Mouse (Mus musculus): ENCODE measurements around the gene Zfp641. TPM values are rescaled to one million over a fixed set of nuclear protein-coding genes. Genes with fewer than 3 reads are reported as not detected.

The Zfp641 gene
- polyA plus RNA-seq (2015; fragmentation: Illumina TruSeq; extraction: RNeasy Lipid Tissue Mini Kit (QIAGEN cat#74804); ENCODE audit: insufficient read depth, low read depth, low replicate concordance) = 1.1 TPM

DNA sequence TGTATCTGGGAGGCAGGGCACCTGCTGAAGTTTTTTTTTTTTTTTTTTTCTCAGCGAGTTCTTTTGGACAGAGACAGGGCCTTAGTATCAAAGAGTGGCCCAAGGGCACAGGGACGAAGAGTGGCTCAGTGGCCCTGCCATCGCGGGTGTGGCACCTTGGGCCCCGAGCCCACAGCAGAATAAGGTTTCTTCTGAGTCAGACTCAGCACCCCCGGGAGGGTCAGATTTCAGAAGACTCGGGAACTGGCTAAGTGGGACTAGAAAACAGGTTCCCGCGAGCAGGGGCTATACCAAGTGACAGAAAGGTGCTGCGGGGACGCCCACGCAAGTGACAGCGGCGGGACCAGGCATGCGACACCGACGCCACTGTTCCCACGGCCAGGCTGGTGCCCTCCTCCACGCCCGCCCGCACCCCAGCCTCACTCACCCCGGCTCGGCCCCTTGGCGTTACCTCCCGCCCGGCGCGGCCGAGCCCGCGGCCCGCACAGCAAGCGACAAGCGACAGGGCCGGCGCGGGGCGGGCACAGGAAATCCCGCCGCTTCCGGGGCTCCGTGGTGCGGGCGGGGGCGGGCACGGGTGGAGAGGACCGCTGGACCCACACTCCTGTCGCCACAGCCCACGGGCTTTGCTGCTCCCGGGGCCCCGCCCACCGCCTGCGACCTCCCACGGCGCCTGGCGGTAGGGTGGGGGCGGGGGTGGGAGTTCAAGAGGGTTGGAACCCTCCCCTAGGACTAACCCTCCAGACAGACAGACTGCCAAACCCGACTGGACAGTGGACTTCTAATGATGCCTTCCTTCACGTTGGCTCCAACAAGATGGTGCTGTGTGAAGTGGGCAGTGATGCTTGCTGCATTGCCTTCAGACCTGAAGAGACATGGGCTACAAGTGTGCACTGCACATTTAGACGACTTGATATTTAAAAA lies at the start of gene Zfp641:
TSS of gene Zfp641 (minus strand) at position 534 of the 924 bp plus-strand sequence.

DNA sequence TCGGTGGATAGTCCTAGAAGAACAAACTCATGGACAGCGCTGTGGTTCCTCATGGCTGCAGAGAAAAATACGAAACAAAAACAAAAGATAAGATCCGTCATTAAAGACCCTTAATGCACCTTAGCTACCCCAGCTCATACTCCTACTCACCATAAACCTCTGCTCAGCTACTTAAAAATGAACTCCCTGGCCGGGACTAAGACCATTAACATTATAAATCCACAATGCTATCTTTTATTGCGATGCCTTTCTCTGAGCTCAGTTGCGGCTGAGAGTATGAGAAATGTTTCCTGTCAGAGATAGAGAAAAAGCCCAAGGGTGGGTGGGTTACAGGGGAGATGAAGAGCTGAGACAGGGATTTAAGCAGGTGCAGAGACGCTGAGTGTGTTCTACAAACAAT lies 44.9 kb upstream of the Zfp641 start, which contains the start of gene Olfr284:
TSS of gene Olfr284 (minus strand) at position 101 of the 400 bp plus-strand sequence.

DNA sequence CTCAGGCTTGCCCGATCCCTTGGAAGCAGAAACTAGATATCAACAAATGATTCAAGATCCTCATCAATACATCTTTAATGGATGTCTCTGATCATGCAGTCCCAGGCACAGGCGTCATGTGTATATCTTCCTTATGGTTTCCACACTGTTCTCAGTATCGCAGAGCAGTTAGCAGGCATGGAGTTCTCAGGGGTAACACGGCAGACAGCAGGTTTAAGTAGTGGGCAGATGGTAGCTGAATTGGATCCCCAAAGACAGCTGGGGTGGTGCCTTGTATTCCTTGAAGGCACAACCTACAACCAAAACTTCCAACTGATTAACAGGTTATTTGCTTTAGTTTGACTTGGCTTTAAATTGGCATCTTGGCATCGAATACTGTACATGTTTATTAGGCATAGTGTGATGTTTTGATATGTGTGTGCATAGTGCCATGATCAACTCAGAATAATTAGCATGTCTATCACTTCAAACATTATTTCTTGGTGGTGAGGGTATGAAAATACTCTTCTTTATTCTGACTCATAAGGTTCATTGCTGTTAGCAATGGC lies 21.3 kb upstream of the Zfp641 start, which contains the start of gene Olfr285:
TSS of gene Olfr285 (minus strand) at position 177 of the 548 bp plus-strand sequence.

DNA sequence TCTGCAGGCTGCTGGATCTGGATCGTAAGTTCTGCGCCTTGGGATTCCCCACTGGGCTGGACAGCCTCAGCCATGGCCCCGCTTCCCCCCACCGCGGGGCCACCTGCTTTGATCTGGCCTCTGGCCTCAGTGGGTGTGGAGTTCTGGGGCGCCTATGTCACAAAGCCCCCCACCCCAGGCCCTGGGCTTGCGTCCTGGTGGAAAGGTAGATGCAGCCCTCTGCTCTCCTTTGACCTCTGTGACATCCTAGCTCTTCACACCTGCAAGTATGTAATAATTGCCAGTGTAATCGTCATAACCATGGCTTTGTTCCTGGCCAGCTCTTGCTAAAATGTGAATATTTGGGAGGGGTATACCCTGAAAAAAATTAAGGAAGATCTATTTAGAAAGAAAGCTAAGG lies 38.8 kb downstream of the Zfp641 start, which contains the start of gene H1fnt:
TSS of gene H1fnt (minus strand) at position 101 of the 400 bp plus-strand sequence.

Other genes starting within 250 kb of the Zfp641 start
- 5.8 TPM for gene Pfkm, start 203.6 kb downstream of the Zfp641 start, polyA plus RNA-seq (2015; fragmentation: Illumina TruSeq; extraction: RNeasy Lipid Tissue Mini Kit (QIAGEN cat#74804); ENCODE audit: insufficient read depth, low read depth, low replicate concordance)
- gene Senp1, start 202.4 kb downstream of the Zfp641 start, polyA plus RNA-seq (2015; fragmentation: Illumina TruSeq; extraction: RNeasy Lipid Tissue Mini Kit (QIAGEN cat#74804); ENCODE audit: insufficient read depth, low read depth, low replicate concordance) = 3.8 TPM
- 6.8 TPM for gene Asb8, start 130.5 kb downstream of the Zfp641 start, polyA plus RNA-seq (2015; fragmentation: Illumina TruSeq; extraction: RNeasy Lipid Tissue Mini Kit (QIAGEN cat#74804); ENCODE audit: insufficient read depth, low read depth, low replicate concordance)
- gene Ccdc184, start 129.0 kb downstream of the Zfp641 start, polyA plus RNA-seq (2015; fragmentation: Illumina TruSeq; extraction: RNeasy Lipid Tissue Mini Kit (QIAGEN cat#74804); ENCODE audit: insufficient read depth, low read depth, low replicate concordance) = 0.72 TPM
- gene Olfr288, start 100.6 kb downstream of the Zfp641 start, polyA plus RNA-seq (2015; fragmentation: Illumina TruSeq; extraction: RNeasy Lipid Tissue Mini Kit (QIAGEN cat#74804); ENCODE audit: insufficient read depth, low read depth, low replicate concordance) = not detected
- gene Gm44579, start 75.2 kb downstream of the Zfp641 start, polyA plus RNA-seq (2015; fragmentation: Illumina TruSeq; extraction: RNeasy Lipid Tissue Mini Kit (QIAGEN cat#74804); ENCODE audit: insufficient read depth, low read depth, low replicate concordance) = not detected
- gene Olfr287, start 75.1 kb downstream of the Zfp641 start, polyA plus RNA-seq (2015; fragmentation: Illumina TruSeq; extraction: RNeasy Lipid Tissue Mini Kit (QIAGEN cat#74804); ENCODE audit: insufficient read depth, low read depth, low replicate concordance) = not detected
- gene Olfr286, start 61.7 kb downstream of the Zfp641 start, polyA plus RNA-seq (2015; fragmentation: Illumina TruSeq; extraction: RNeasy Lipid Tissue Mini Kit (QIAGEN cat#74804); ENCODE audit: insufficient read depth, low read depth, low replicate concordance) = not detected
- gene H1fnt, start 38.9 kb downstream of the Zfp641 start, polyA plus RNA-seq (2015; fragmentation: Illumina TruSeq; extraction: RNeasy Lipid Tissue Mini Kit (QIAGEN cat#74804); ENCODE audit: insufficient read depth, low read depth, low replicate concordance) = not detected
- not detected for gene Olfr285, start 21.2 kb upstream of the Zfp641 start, polyA plus RNA-seq (2015; fragmentation: Illumina TruSeq; extraction: RNeasy Lipid Tissue Mini Kit (QIAGEN cat#74804); ENCODE audit: insufficient read depth, low read depth, low replicate concordance)
- gene Olfr284, start 44.8 kb upstream of the Zfp641 start, polyA plus RNA-seq (2015; fragmentation: Illumina TruSeq; extraction: RNeasy Lipid Tissue Mini Kit (QIAGEN cat#74804); ENCODE audit: insufficient read depth, low read depth, low replicate concordance) = not detected
- gene Olfr283, start 84.8 kb upstream of the Zfp641 start, polyA plus RNA-seq (2015; fragmentation: Illumina TruSeq; extraction: RNeasy Lipid Tissue Mini Kit (QIAGEN cat#74804); ENCODE audit: insufficient read depth, low read depth, low replicate concordance) = not detected
- not detected for gene Olfr282, start 135.1 kb upstream of the Zfp641 start, polyA plus RNA-seq (2015; fragmentation: Illumina TruSeq; extraction: RNeasy Lipid Tissue Mini Kit (QIAGEN cat#74804); ENCODE audit: insufficient read depth, low read depth, low replicate concordance)
- gene Olfr281, start 156.4 kb upstream of the Zfp641 start, polyA plus RNA-seq (2015; fragmentation: Illumina TruSeq; extraction: RNeasy Lipid Tissue Mini Kit (QIAGEN cat#74804); ENCODE audit: insufficient read depth, low read depth, low replicate concordance) = not detected
- not detected for gene OR5BS1P, start 173.7 kb upstream of the Zfp641 start, polyA plus RNA-seq (2015; fragmentation: Illumina TruSeq; extraction: RNeasy Lipid Tissue Mini Kit (QIAGEN cat#74804); ENCODE audit: insufficient read depth, low read depth, low replicate concordance)
- gene Lalba, start 186.6 kb upstream of the Zfp641 start, polyA plus RNA-seq (2015; fragmentation: Illumina TruSeq; extraction: RNeasy Lipid Tissue Mini Kit (QIAGEN cat#74804); ENCODE audit: insufficient read depth, low read depth, low replicate concordance) = not detected
- not detected for gene Olfr279, start 196.2 kb upstream of the Zfp641 start, polyA plus RNA-seq (2015; fragmentation: Illumina TruSeq; extraction: RNeasy Lipid Tissue Mini Kit (QIAGEN cat#74804); ENCODE audit: insufficient read depth, low read depth, low replicate concordance)
- gene Kansl2, start 238.1 kb upstream of the Zfp641 start, polyA plus RNA-seq (2015; fragmentation: Illumina TruSeq; extraction: RNeasy Lipid Tissue Mini Kit (QIAGEN cat#74804); ENCODE audit: insufficient read depth, low read depth, low replicate concordance) = 13.7 TPM